Mouse (Mus musculus) frontal cortex, adult (tissue): ENCODE data around the gene Pitpnm2.
A peak's percentile ranks its signal among the peaks of the same experiment; 100 is the strongest.
"Not testable (repeated sequence)": the region's sequence is repeated elsewhere in the genome, so short reads cannot be mapped to it uniquely, and the experiment has no call there.

Experiments
- ATAC-seq: cut with Nextera tagmentation; 2 replicates; pipeline ENCODE4 v1.9.2; 2017; ENCODE audit warnings: mild to moderate bottlenecking, moderate library complexity, mixed read lengths; ENCODE audit not compliant: low TSS enrichment

Pitpnm2 gene

GRCm38 (mm10) chr5:124249614-124250591 lies at the start of gene Pitpnm2:
Gene Pitpnm2 (minus strand): TSS chr5:124249760.
- ATAC-seq = peak; percentile 38; the same call in 1 of the 2 replicates

DNA sequence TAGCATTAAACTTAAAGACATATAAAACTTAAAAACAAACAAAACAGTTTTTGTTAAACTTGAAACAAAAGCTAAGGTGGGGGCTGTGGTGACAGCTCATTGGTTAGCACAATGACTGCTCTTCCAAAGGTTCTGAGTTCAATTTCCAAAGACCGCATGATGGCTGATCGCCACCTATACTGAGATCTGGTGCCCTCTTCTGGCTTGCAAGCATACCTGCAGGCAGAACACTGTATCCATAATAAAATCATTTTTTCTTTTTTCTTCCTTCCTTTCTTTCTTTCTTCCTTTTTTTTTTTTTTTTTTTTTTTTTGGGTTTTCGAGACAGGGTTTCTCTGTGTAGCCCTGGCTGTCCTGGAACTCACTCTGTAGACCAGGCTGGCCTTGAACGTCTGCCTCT lies 49.7 kb upstream of the Pitpnm2 start:
- ATAC-seq = not testable (repeated sequence)

DNA sequence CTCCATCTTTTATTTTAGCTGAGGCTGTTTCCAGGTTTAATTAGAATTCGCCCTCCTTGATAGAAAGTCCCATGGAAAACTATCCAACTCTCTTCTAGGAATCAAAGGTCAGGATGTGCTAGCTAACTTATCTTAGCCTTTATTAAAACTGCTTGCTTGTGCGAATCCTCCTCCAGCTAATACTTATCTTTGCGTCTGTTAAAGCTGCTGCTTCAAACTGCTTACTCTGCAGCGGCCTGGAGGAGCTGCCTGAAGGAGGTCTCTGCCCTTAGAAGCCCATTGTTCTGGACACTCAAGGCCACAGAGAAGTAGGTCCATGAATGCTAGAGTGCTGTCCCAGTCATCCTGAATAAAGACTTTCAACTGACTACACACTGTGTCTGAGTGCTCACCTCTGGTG lies 46.9 kb upstream of the Pitpnm2 start:
- ATAC-seq = no peak

DNA sequence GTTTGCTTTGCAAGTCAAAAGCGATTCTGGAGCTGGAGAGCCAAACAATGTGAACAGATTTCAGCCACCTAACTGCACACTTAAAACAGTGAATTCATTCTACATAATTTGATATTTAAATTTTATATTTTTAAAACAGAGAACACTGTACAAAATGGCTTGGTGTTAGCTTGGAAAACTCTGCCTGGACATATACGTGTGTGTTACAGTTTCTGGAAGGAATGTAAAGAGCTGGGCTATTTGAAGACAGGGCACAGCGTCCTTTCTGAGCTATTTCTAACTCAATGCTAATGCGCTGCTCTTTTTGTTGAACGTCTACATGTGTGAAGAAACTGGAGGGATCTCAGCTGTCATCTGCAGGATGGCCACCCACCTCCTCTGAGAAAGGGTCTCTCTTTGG lies 44.4 kb upstream of the Pitpnm2 start:
- peak; percentile 77 for ATAC-seq

- ATAC-seq = peak; percentile 58; the same call in 1 of the 2 replicates
Measured at GRCm38 (mm10) chr5:124290216-124290615, 40.7 kb upstream of the Pitpnm2 start.

GRCm38 (mm10) chr5:124287616-124288247 lies 38.2 kb upstream of the Pitpnm2 start:
- peak; percentile 45; the same call in 1 of the 2 replicates for ATAC-seq

DNA sequence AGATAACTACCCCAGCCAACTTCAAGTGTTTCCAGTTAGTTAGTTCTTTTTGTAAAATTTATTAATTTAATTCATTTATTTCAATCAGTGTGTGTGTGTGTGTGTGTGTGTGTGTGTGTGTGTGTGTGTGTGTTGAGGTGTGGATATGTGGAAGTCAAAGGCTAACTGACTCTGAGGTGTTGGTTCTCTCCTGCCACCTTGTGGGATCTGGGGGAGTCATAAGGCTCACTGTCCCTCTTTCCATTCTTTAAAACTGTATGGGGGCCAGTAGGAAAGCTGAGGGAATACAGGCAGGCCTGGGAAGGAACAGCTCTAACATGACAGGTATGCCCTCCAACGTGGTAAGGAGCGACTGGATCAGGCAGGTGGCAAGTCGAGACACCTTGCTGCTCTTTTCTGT lies 34.8 kb upstream of the Pitpnm2 start:
- no peak for ATAC-seq

GRCm38 (mm10) chr5:124282854-124283253 lies 33.3 kb upstream of the Pitpnm2 start:
- no peak for ATAC-seq

DNA sequence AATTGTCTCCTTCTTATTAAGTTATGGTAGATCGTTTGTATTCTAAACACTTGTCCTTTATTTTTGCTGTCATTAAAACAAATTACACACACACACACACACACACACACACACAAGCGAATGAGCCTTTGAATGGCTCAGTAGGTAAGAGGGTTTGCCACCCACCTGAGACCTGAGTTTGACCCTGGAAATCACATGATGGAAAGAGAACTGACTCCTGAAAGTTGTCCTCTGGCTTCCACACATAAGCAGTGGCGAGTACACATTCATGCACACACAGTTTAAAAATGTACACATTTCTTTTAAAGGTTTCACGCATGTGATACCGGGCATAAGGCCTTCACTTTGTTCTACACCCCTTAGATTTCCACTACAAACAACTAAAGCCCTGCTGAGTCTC lies 20.7 kb upstream of the Pitpnm2 start:
- ATAC-seq = no peak

GRCm38 (mm10) chr5:124269661-124270060 lies 20.1 kb upstream of the Pitpnm2 start:
- ATAC-seq = no peak

DNA sequence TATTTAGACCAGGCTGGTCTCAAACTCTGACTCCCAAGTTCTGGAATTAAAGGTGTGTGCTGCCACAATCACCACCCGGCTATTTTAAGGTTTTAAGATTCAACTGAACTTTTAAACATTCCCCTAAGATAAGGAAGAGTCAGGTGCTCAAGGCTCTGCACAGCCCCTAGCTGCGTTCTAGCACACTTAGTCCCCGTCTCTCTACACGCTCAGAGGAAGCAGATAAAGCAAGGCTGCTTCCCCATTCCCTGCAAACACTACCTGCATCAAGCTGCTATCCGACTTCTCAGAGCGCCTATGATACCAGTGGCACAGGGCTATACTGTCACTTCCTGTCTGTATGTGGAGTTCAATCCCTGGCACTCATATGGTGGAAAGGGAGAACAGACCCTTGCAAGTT lies 18.1 kb upstream of the Pitpnm2 start:
- no peak for ATAC-seq

GRCm38 (mm10) chr5:124266821-124267220 lies 17.3 kb upstream of the Pitpnm2 start:
- no peak for ATAC-seq

GRCm38 (mm10) chr5:124263246-124263645 lies 13.7 kb upstream of the Pitpnm2 start:
- ATAC-seq = no peak

GRCm38 (mm10) chr5:124262090-124262489 lies 12.5 kb upstream of the Pitpnm2 start:
- no peak for ATAC-seq

- no peak for ATAC-seq
Measured at GRCm38 (mm10) chr5:124259133-124259532, 9.6 kb upstream of the Pitpnm2 start.

DNA sequence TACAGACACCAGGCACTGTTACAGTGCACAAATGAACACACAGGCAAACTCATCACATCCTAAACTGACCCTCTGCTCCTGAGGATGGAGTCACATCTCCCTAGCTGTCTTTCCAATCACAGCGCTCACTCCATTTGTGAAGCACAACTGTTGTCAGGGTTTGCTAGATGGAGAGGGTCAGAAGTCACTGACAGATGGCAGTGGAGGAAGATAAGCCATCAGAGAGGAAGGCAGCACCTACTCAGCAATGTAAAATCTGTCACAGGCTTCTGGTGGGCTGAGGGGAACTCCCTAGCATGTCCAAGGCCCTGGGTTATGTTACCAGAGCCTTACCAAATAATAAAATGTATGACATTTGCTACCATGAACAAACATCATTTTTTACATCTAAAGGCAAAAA lies 8.5 kb upstream of the Pitpnm2 start:
- ATAC-seq = no peak

GRCm38 (mm10) chr5:124255141-124255540 lies 5.6 kb upstream of the Pitpnm2 start:
- ATAC-seq = no peak

- ATAC-seq = no peak
Measured at GRCm38 (mm10) chr5:124253555-124253954, 4.0 kb upstream of the Pitpnm2 start.

- ATAC-seq = peak; percentile 33
Measured at GRCm38 (mm10) chr5:124252580-124253320, 3.2 kb upstream of the Pitpnm2 start.

DNA sequence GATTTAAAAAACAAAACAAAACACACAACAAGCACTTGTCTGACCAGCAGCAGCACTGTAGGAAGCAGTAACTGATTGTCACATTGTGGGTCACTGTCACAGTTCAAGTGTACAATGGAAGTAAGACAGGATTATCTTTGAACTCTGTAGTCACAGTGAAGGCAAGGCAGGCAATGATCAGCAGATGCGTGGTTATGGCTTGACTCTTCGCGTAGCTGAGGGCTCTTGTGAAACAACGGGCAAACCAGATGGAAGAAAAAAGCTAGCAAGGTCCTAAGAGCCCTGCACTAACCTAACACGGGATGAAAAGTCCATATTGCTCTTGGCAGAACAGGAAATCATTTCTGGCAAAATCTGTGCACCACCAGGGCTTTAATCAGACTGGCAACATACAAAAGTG lies 1.5 kb upstream of the Pitpnm2 start:
- ATAC-seq = no peak

- ATAC-seq = peak; percentile 15; the same call in 1 of the 2 replicates
Measured at GRCm38 (mm10) chr5:124248845-124249613, 531 bp downstream of the Pitpnm2 start.
